Mouse (Mus musculus): ENCODE measurements at regions not wholly inside any gene's neighbourhood (a gene's known extent, or its start where the extent isn't known, plus 50 kb on each side); places are given as distances from the start of the nearest gene placed in this dataset.

GRCm38 (mm10) chr12:45672361-45672760, 597.9 kb upstream of the Stxbp6 start:
- ATAC-seq (replicated peaks; ENCODE audit: insufficient number of reproducible peaks, low FRiP score, low TSS enrichment, low read depth) = no peak
- Histone ChIP-seq H3K4me1 (ENCODE audit: control insufficient read depth, insufficient read depth, low read length) (peaks cover 4% of the 10 kb centered on the region; the same call in 1 of the 2 replicates), H3K4me2 (ENCODE audit: low read depth, low read length) (no peak overlapping the region), H3K27ac (replicated peaks; ENCODE audit: low read depth, low read length) (no peak overlapping the region), H3K4me3 (ENCODE audit: low read depth, low read length) (no peak overlapping the region), H3K9ac (replicated peaks; ENCODE audit: low read length) (no peak overlapping the region), H3K9me3 (replicated peaks; ENCODE audit: control insufficient read depth, low read length) (no peaks in the 10 kb centered on the region), H3K36me3 (replicated peaks; ENCODE audit: control insufficient read depth, insufficient read depth, low read depth, low read length) (no peaks in the 10 kb centered on the region), H3K27me3 (ENCODE audit: control insufficient read depth, insufficient read depth, low read length) (no peaks in the 10 kb centered on the region)
- WGBS = 41% methylated on average over 3 of the region's 3 CpGs
- peak; percentile 44 for DNase-seq (ENCODE audit: low spot score)

DNA sequence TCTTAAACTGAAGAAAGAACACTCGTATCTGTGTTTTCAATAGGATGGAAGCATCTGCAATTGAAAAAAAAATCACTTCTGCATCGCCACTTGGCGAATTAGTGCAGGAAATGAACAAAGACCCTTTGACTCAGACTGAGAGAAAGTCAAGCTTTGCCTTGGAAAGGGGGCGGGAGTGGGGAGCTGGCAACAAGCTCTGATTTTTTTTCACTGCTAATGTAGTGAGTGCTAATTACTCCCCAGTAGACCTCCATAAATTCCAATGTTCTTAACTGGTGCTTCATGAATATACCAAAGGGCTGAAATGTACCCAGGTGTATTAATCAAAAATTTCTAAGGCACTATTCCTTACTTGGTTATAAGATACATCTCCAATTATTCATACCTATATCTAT, 597.0 kb upstream of the Stxbp6 start:
- no peak overlapping the region for H3K27ac ChIP-seq (replicated peaks; ENCODE audit: low read depth, low read length)

GRCm38 (mm10) chr12:45670874-45671553, 596.5 kb upstream of the Stxbp6 start:
- no peak overlapping the region for H3K27ac ChIP-seq (replicated peaks; ENCODE audit: low read depth, low read length)

More for the DNA sequence above, 597.0 kb upstream of the Stxbp6 start:
- no peak overlapping the region for H3K4me2 ChIP-seq (ENCODE audit: low read depth, low read length)
- peaks cover 4% of the 10 kb centered on the region; the same call in 1 of the 2 replicates for H3K4me1 ChIP-seq (ENCODE audit: control insufficient read depth, insufficient read depth, low read length)
- H3K4me3 ChIP-seq (ENCODE audit: low read depth, low read length) = no peak overlapping the region
- H3K27me3 ChIP-seq (ENCODE audit: control insufficient read depth, insufficient read depth, low read length) = no peaks in the 10 kb centered on the region
- ATAC-seq (replicated peaks; ENCODE audit: insufficient number of reproducible peaks, low FRiP score, low TSS enrichment, low read depth) (no peak), DNase-seq (ENCODE audit: low spot score) (no peak)
- no peaks in the 10 kb centered on the region for H3K9me3 ChIP-seq (replicated peaks; ENCODE audit: control insufficient read depth, low read length)
- H3K36me3 ChIP-seq (replicated peaks; ENCODE audit: control insufficient read depth, insufficient read depth, low read depth, low read length) = no peaks in the 10 kb centered on the region
- WGBS = 28% methylated on average over 4 of the region's 4 CpGs
- H3K9ac ChIP-seq (replicated peaks; ENCODE audit: low read length) = no peak overlapping the region

GRCm38 (mm10) chr12:45670246-45670873, 595.9 kb upstream of the Stxbp6 start:
- WGBS = 78% methylated on average over 6 of the region's 6 CpGs
- no peak for ATAC-seq (replicated peaks; ENCODE audit: insufficient number of reproducible peaks, low FRiP score, low TSS enrichment, low read depth)

More at GRCm38 (mm10) chr12:45670874-45671553, 596.5 kb upstream of the Stxbp6 start:
- no peak overlapping the region for H3K4me2 ChIP-seq (ENCODE audit: low read depth, low read length)
- no peak for DNase-seq (ENCODE audit: low spot score)
- H3K4me3 ChIP-seq (ENCODE audit: low read depth, low read length) = no peak overlapping the region
- H3K9me3 ChIP-seq (replicated peaks; ENCODE audit: control insufficient read depth, low read length) = no peaks in the 10 kb centered on the region
- H3K9ac ChIP-seq (replicated peaks; ENCODE audit: low read length) = no peak overlapping the region
- H3K4me1 ChIP-seq (ENCODE audit: control insufficient read depth, insufficient read depth, low read length) = peaks cover 4% of the 10 kb centered on the region; the same call in 1 of the 2 replicates
- H3K27me3 ChIP-seq (ENCODE audit: control insufficient read depth, insufficient read depth, low read length) = no peaks in the 10 kb centered on the region
- no peak for ATAC-seq (replicated peaks; ENCODE audit: insufficient number of reproducible peaks, low FRiP score, low TSS enrichment, low read depth)
- 71% methylated on average over 13 of the region's 13 CpGs for WGBS
- H3K36me3 ChIP-seq (replicated peaks; ENCODE audit: control insufficient read depth, insufficient read depth, low read depth, low read length) = no peaks in the 10 kb centered on the region

GRCm38 (mm10) chr12:45659612-45660011, 585.1 kb upstream of the Stxbp6 start:
- ATAC-seq (replicated peaks; ENCODE audit: insufficient number of reproducible peaks, low FRiP score, low TSS enrichment, low read depth) (no peak), DNase-seq (ENCODE audit: low spot score) (no peak)
- no peak overlapping the region for H3K27ac ChIP-seq (replicated peaks; ENCODE audit: low read depth, low read length)
- H3K9me3 ChIP-seq (replicated peaks; ENCODE audit: control insufficient read depth, low read length) = no peaks in the 10 kb centered on the region
- no peaks in the 10 kb centered on the region for H3K27me3 ChIP-seq (ENCODE audit: control insufficient read depth, insufficient read depth, low read length)
- no peak overlapping the region for H3K4me3 ChIP-seq (ENCODE audit: low read depth, low read length)
- H3K4me2 ChIP-seq (ENCODE audit: low read depth, low read length) = no peak overlapping the region
- no peaks in the 10 kb centered on the region for H3K36me3 ChIP-seq (replicated peaks; ENCODE audit: control insufficient read depth, insufficient read depth, low read depth, low read length)
- no peak overlapping the region for H3K9ac ChIP-seq (replicated peaks; ENCODE audit: low read length)
- H3K4me1 ChIP-seq (ENCODE audit: control insufficient read depth, insufficient read depth, low read length) = no peaks in the 10 kb centered on the region

More at GRCm38 (mm10) chr12:45670246-45670873, 595.9 kb upstream of the Stxbp6 start:
- Histone ChIP-seq H3K27me3 (ENCODE audit: control insufficient read depth, insufficient read depth, low read length) (no peaks in the 10 kb centered on the region), H3K4me3 (ENCODE audit: low read depth, low read length) (no peak overlapping the region), H3K4me2 (ENCODE audit: low read depth, low read length) (no peak overlapping the region), H3K4me1 (ENCODE audit: control insufficient read depth, insufficient read depth, low read length) (peaks cover 4% of the 10 kb centered on the region; the same call in 1 of the 2 replicates), H3K36me3 (replicated peaks; ENCODE audit: control insufficient read depth, insufficient read depth, low read depth, low read length) (no peaks in the 10 kb centered on the region), H3K27ac (replicated peaks; ENCODE audit: low read depth, low read length) (no peak overlapping the region), H3K9me3 (replicated peaks; ENCODE audit: control insufficient read depth, low read length) (no peaks in the 10 kb centered on the region), H3K9ac (replicated peaks; ENCODE audit: low read length) (no peak overlapping the region)
- no peak for DNase-seq (ENCODE audit: low spot score)

DNA sequence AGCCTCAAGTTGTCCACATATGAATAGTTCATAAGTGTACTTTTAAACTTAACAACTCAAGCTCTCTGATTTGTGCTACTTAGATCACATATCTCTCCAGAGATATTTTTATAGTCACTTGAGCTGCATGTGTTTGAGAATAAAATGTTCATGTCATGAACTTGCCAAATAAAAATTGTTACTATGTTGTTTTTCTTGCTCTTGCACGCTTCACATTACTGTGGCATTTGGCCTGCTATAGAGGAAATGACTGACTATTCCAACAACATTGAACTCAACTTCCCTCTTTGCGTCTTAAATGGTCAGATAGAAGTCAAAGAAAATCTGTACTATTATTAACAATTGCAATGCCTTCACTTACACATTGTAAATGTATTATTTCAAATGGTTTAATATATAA, 582.1 kb upstream of the Stxbp6 start:
- H3K9me3 ChIP-seq (replicated peaks; ENCODE audit: control insufficient read depth, low read length) = no peaks in the 10 kb centered on the region
- H3K4me1 ChIP-seq (ENCODE audit: control insufficient read depth, insufficient read depth, low read length) = no peaks in the 10 kb centered on the region
- no peak overlapping the region for H3K27ac ChIP-seq (replicated peaks; ENCODE audit: low read depth, low read length)
- H3K27me3 ChIP-seq (ENCODE audit: control insufficient read depth, insufficient read depth, low read length) = no peaks in the 10 kb centered on the region
- no peak overlapping the region for H3K4me3 ChIP-seq (ENCODE audit: low read depth, low read length)
- 76% methylated on average over 2 of the region's 2 CpGs for WGBS
- H3K9ac ChIP-seq (replicated peaks; ENCODE audit: low read length) = no peak overlapping the region
- H3K36me3 ChIP-seq (replicated peaks; ENCODE audit: control insufficient read depth, insufficient read depth, low read depth, low read length) = no peaks in the 10 kb centered on the region
- no peak for DNase-seq (ENCODE audit: low spot score)
- no peak for ATAC-seq (replicated peaks; ENCODE audit: insufficient number of reproducible peaks, low FRiP score, low TSS enrichment, low read depth)
- no peak overlapping the region for H3K4me2 ChIP-seq (ENCODE audit: low read depth, low read length)

- Histone ChIP-seq H3K9me3 (replicated peaks; ENCODE audit: control insufficient read depth, low read length) (no peaks in the 10 kb centered on the region), H3K4me3 (ENCODE audit: low read depth, low read length) (no peak overlapping the region), H3K27me3 (ENCODE audit: control insufficient read depth, insufficient read depth, low read length) (no peaks in the 10 kb centered on the region), H3K9ac (replicated peaks; ENCODE audit: low read length) (no peak overlapping the region), H3K27ac (replicated peaks; ENCODE audit: low read depth, low read length) (no peak overlapping the region), H3K36me3 (replicated peaks; ENCODE audit: control insufficient read depth, insufficient read depth, low read depth, low read length) (no peaks in the 10 kb centered on the region), H3K4me2 (ENCODE audit: low read depth, low read length) (no peak overlapping the region), H3K4me1 (ENCODE audit: control insufficient read depth, insufficient read depth, low read length) (no peaks in the 10 kb centered on the region)
- WGBS = 87% methylated on average over 4 of the region's 4 CpGs
- no peak for ATAC-seq (replicated peaks; ENCODE audit: insufficient number of reproducible peaks, low FRiP score, low TSS enrichment, low read depth)
- DNase-seq (ENCODE audit: low spot score) = no peak
Measured at GRCm38 (mm10) chr12:45648654-45649053, 574.1 kb upstream of the Stxbp6 start.

DNA sequence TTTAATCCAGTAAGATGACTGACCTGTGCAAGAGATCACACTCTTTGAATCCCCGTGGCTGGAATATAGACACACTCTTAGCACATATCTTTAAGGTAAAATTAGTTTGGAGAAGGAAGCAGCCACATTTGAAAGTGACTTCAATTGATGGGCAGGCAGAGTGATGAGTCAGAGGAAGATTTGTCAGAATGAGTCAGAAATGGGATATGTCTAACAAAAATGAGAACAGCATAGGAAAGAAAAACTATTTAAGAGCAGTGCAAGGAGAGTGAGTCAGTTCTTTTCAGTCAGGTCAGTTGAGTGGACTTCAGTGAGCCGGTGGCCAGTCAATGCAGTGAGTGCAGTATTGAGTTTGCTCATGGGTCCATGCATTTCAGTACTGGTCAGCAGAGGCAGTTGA, 569.7 kb upstream of the Stxbp6 start:
- Histone ChIP-seq H3K27me3 (ENCODE audit: control insufficient read depth, insufficient read depth, low read length) (no peaks in the 10 kb centered on the region), H3K4me3 (ENCODE audit: low read depth, low read length) (no peak overlapping the region), H3K36me3 (replicated peaks; ENCODE audit: control insufficient read depth, insufficient read depth, low read depth, low read length) (no peaks in the 10 kb centered on the region), H3K27ac (replicated peaks; ENCODE audit: low read depth, low read length) (no peak overlapping the region), H3K9me3 (replicated peaks; ENCODE audit: control insufficient read depth, low read length) (no peaks in the 10 kb centered on the region), H3K9ac (replicated peaks; ENCODE audit: low read length) (no peak overlapping the region), H3K4me2 (ENCODE audit: low read depth, low read length) (no peak overlapping the region), H3K4me1 (ENCODE audit: control insufficient read depth, insufficient read depth, low read length) (no peaks in the 10 kb centered on the region)
- DNase-seq (ENCODE audit: low spot score) = no peak
- ATAC-seq (replicated peaks; ENCODE audit: insufficient number of reproducible peaks, low FRiP score, low TSS enrichment, low read depth) = no peak
- WGBS = 80% methylated on average over 2 of the region's 2 CpGs

Measured in embryonic facial prominence, embryonic 11.5 days (tissue).